In genomic region chr17:45151312-45151929, GRCm38 (mm10) we compare ENCODE assay signal across 30 mouse cellular contexts.
A peak's percentile ranks its signal among the peaks of the same experiment; 100 is the strongest.
DNase-seq lines count a peak whose midpoint lies in the region; ATAC-seq and TF ChIP-seq lines count a peak whose summit lies in the region.
"Had no signal": no experiment of that assay in that cellular context is flagged by ENCODE, and none has a peak within 500 bp of the region (broad histone marks: within the 10 kb centered on the region; RNA-seq: fewer than 3 reads in every experiment).

No protein-coding gene starts in this region.

- no peaks in the 10 kb centered on the region for H3K9me3 ChIP-seq in kidney, postnatal 0 days (replicated peaks; ENCODE audit: low read length)
- no peaks in the 10 kb centered on the region for H3K9me3 ChIP-seq in embryonic facial prominence, embryonic 14.5 days (ENCODE audit: control insufficient read depth, low read length)
- H3K9me3 ChIP-seq in limb, embryonic 12.5 days, result no peaks in the 10 kb centered on the region
- no peaks in the 10 kb centered on the region for H3K9me3 ChIP-seq in limb, embryonic 15.5 days
- H3K9me3 ChIP-seq: forebrain, embryonic 13.5 days; heart, embryonic 15.5 days; hindbrain, embryonic 12.5 days; hindbrain, embryonic 15.5 days; intestine, embryonic 15.5 days had no signal

- H3K27me3 ChIP-seq in kidney, postnatal 0 days (ENCODE audit: insufficient read depth, low read length), result no peaks in the 10 kb centered on the region; the same call in 1 of the 2 replicates
- peaks cover 7% of the 10 kb centered on the region; the same call in 1 of the 2 replicates for H3K27me3 ChIP-seq in embryonic facial prominence, embryonic 14.5 days (replicated peaks; ENCODE audit: control insufficient read depth, insufficient read depth, low read length)
- H3K27me3 ChIP-seq in limb, embryonic 12.5 days, result peaks cover 4% of the 10 kb centered on the region; the same call in 1 of the 2 replicates
- peaks cover 16% of the 10 kb centered on the region; the same call in 1 of the 2 replicates for H3K27me3 ChIP-seq in limb, embryonic 15.5 days
- H3K27me3 ChIP-seq: CH12.LX; forebrain, embryonic 13.5 days; heart, embryonic 12.5 days; heart, embryonic 15.5 days; hindbrain, embryonic 15.5 days; Patski had no signal

- H3K4me3 ChIP-seq in kidney, postnatal 0 days (replicated peaks; ENCODE audit: low read depth, low read length), result no peak overlapping the region
- no peak overlapping the region for H3K4me3 ChIP-seq in embryonic facial prominence, embryonic 14.5 days (ENCODE audit: low read depth, low read length)
- no peak overlapping the region for H3K4me3 ChIP-seq in limb, embryonic 12.5 days (replicated peaks)
- no peak overlapping the region for H3K4me3 ChIP-seq in limb, embryonic 15.5 days
- H3K4me3 ChIP-seq: forebrain, embryonic 10.5 days; forebrain, embryonic 13.5 days; heart, embryonic 12.5 days; heart, embryonic 15.5 days; hindbrain, embryonic 12.5 days; hindbrain, embryonic 15.5 days; intestine, embryonic 15.5 days had no signal

- peak; percentile 53 for DNase-seq in kidney, postnatal 0 days (ENCODE audit: low spot score)
- DNase-seq in kidney, postnatal 14 days, result no peak
- peak; percentile 48 for DNase-seq in embryonic facial prominence, embryonic 14.5 days (ENCODE audit: low spot score)
- no peak for DNase-seq in heart, postnatal 36 days
- DNase-seq: adrenal gland, postnatal 10 days; adrenal gland, postnatal 36 days; B cell, adult 2 months; cerebellum, adult 2 months; cerebellum, adult 9-11 months; cerebellum, postnatal 25 days; embryo, embryonic 11 days; gastrocnemius, postnatal 10 days; gastrocnemius, postnatal 36 days; heart, adult 11 months; heart, postnatal 10 days; heart, postnatal 4 days had no signal

- no peak overlapping the region for H3K4me2 ChIP-seq in kidney, postnatal 0 days (ENCODE audit: low read length)
- no peak overlapping the region for H3K4me2 ChIP-seq in embryonic facial prominence, embryonic 14.5 days (ENCODE audit: low read depth, low read length)
- no peak overlapping the region; the same call in 1 of the 2 replicates for H3K4me2 ChIP-seq in limb, embryonic 12.5 days
- H3K4me2 ChIP-seq in limb, embryonic 15.5 days, result 0 out of 2 replicates have a peak overlapping the region, but pooled peaks have one; percentile 17
- H3K4me2 ChIP-seq: forebrain, embryonic 13.5 days; heart, embryonic 12.5 days; heart, embryonic 15.5 days; hindbrain, embryonic 12.5 days; hindbrain, embryonic 15.5 days; intestine, embryonic 15.5 days had no signal

- H3K4me1 ChIP-seq in kidney, postnatal 0 days (replicated peaks; ENCODE audit: insufficient read depth, low read length), result no peaks in the 10 kb centered on the region
- H3K4me1 ChIP-seq in embryonic facial prominence, embryonic 14.5 days (ENCODE audit: control insufficient read depth, insufficient read depth, low read length), result peaks cover 18% of the 10 kb centered on the region
- H3K4me1 ChIP-seq in limb, embryonic 12.5 days (replicated peaks), result peaks cover 39% of the 10 kb centered on the region
- H3K4me1 ChIP-seq in limb, embryonic 15.5 days, result peaks cover 23% of the 10 kb centered on the region
- H3K4me1 ChIP-seq: forebrain, embryonic 13.5 days; heart, embryonic 12.5 days; heart, embryonic 15.5 days; hindbrain, embryonic 15.5 days; intestine, embryonic 15.5 days had no signal

- intact Hi-C loops in heart, postnatal 36 days (cut with DNase I), result no loop called here

- H3K36me3 ChIP-seq in kidney, postnatal 0 days (ENCODE audit: insufficient read depth, low read length), result no peaks in the 10 kb centered on the region
- H3K36me3 ChIP-seq in embryonic facial prominence, embryonic 14.5 days (ENCODE audit: control insufficient read depth, insufficient read depth, low read length), result no peaks in the 10 kb centered on the region
- H3K36me3 ChIP-seq in limb, embryonic 12.5 days, result no peaks in the 10 kb centered on the region
- H3K36me3 ChIP-seq in limb, embryonic 15.5 days, result no peaks in the 10 kb centered on the region
- H3K36me3 ChIP-seq: forebrain, embryonic 10.5 days; G1E; heart, embryonic 12.5 days; heart, embryonic 15.5 days; hindbrain, embryonic 12.5 days; hindbrain, embryonic 15.5 days; intestine, embryonic 15.5 days had no signal

- 42% methylated on average over 17 of the region's 17 CpGs for WGBS in kidney, postnatal 0 days
- WGBS in embryonic facial prominence, embryonic 14.5 days, result 64% methylated on average over 17 of the region's 17 CpGs
- 42% methylated on average over 17 of the region's 17 CpGs for WGBS in limb, embryonic 12.5 days
- 35% methylated on average over 17 of the region's 17 CpGs for WGBS in limb, embryonic 15.5 days

- no peak overlapping the region for H3K27ac ChIP-seq in kidney, postnatal 0 days
- H3K27ac ChIP-seq in embryonic facial prominence, embryonic 14.5 days (replicated peaks; ENCODE audit: low read depth, low read length), result 0 out of 2 replicates have a peak overlapping the region, but pooled peaks have one; percentile 28
- peak overlapping the region; percentile 59 for H3K27ac ChIP-seq in limb, embryonic 12.5 days
- H3K27ac ChIP-seq in limb, embryonic 15.5 days, result peak overlapping the region; percentile 54
- H3K27ac ChIP-seq: forebrain, embryonic 10.5 days; forebrain, embryonic 13.5 days; heart, embryonic 15.5 days; hindbrain, embryonic 12.5 days; hindbrain, embryonic 15.5 days; intestine, embryonic 15.5 days had no signal

- no peak for TF ChIP-seq CTCF in kidney, postnatal 0 days (IDR thresholded peaks at IDR 0.05; ENCODE audit: low read depth)

- no peak for ATAC-seq in kidney, postnatal 0 days (replicated peaks; ENCODE audit: low FRiP score, low read depth)
- no peak for ATAC-seq in embryonic facial prominence, embryonic 14.5 days (ENCODE audit: low read depth)
- ATAC-seq in limb, embryonic 12.5 days (ENCODE audit: insufficient number of reproducible peaks, insufficient read depth, low FRiP score, low TSS enrichment, low read depth), result no peak
- peak; percentile 66 for ATAC-seq in limb, embryonic 15.5 days (ENCODE audit: insufficient number of reproducible peaks, low FRiP score, low TSS enrichment, low read depth)
- ATAC-seq in inflammation-experienced regulatory T-cells, adult 6 months, result no peak
- ATAC-seq: forebrain, embryonic 13.5 days; forebrain, embryonic 16.5 days; intestine, embryonic 15.5 days; Patski had no signal

- no peak overlapping the region for H3K9ac ChIP-seq in kidney, postnatal 0 days (ENCODE audit: low read depth, low read length)
- no peak overlapping the region for H3K9ac ChIP-seq in embryonic facial prominence, embryonic 14.5 days (ENCODE audit: low read depth, low read length)
- no peak overlapping the region for H3K9ac ChIP-seq in limb, embryonic 12.5 days (replicated peaks)
- no peak overlapping the region for H3K9ac ChIP-seq in limb, embryonic 15.5 days
- H3K9ac ChIP-seq: forebrain, embryonic 13.5 days; heart, embryonic 12.5 days; heart, embryonic 15.5 days; hindbrain, embryonic 12.5 days; hindbrain, embryonic 15.5 days; intestine, embryonic 15.5 days had no signal

Comparison
In these comparisons a context has a peak if more than half of its experiments do, and no peak if none do; other contexts are left out.
1. DNase-seq: peak in kidney, postnatal 0 days (single experiment) and embryonic facial prominence, embryonic 14.5 days (single experiment); none in kidney, postnatal 14 days (single experiment) and heart, postnatal 36 days (0 of 2).